Mouse (Mus musculus) C2C12 (cell line): ENCODE results near the gene Ret.

ENCODE experiments used
- CTCF ChIP-seq: IDR thresholded peaks from one replicate; pipeline ENCODE4 v1.5.1; 2011; ENCODE audit not compliant: control insufficient read depth, insufficient read depth, insufficient read length
- MAX ChIP-seq: IDR thresholded peaks from one replicate; pipeline ENCODE4 v1.6.1; 2011; ENCODE audit warnings: mild to moderate bottlenecking, control low read depth
- USF1 ChIP-seq: IDR thresholded peaks from one replicate; pipeline ENCODE4 v1.6.1; 2011; ENCODE audit warnings: low read depth, mild to moderate bottlenecking, control low read depth, moderate library complexity

DNA sequence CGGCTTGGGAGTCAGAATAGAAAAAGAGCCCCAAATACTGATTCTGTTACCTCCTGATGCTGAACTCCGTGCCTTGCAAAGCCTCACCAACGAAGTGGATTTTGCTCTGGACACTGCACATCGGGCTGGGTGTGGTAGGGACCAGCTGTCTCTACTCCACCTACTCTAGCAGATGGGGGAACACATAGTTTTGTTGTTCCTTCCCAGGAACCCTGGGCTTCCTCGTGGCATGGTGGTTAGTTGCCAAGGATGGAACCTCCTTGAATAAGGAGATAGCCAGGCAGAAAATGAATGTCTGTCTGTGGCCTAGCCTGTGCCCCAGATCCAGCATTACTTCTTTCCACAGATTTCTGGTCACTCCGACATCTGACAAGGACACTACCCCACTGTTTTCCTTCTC, 49.6 kb upstream of the Ret start:
- TF ChIP-seq CTCF (no peak), MAX (no peak), USF1 (no peak)
